Mouse (Mus musculus): Measurements from ENCODE around the gene Pithd1. TPM values are rescaled to one million over a fixed set of nuclear protein-coding genes. Genes with fewer than 3 reads are reported as not detected.

Pithd1 gene
- total RNA-seq (2021) = 10 to 100 TPM; 82.7 to 91.9 TPM

GRCm38 (mm10) chr4:135986943-135987710 is at the start of gene Pithd1:
Gene Pithd1, minus strand, starts transcription at chr4:135987264.
- intact Hi-C loops (cut with DNase I) = loop anchor here (5.0 kb wide), 1 partner anchor 35 kb away; the partner anchor contains the start of gene Eloa
- peak; percentile 92 to 94 for DNase-seq (ENCODE audit: low spot score in 2 of 2)

- DNase-seq (ENCODE audit: low spot score in 2 of 2) = no peak
- intact Hi-C loops (cut with DNase I) = no loop called here
These were observed 48.0 kb upstream of the Pithd1 start for GRCm38 (mm10) chr4:136035078-136035477.

GRCm38 (mm10) chr4:136033231-136033630 is 46.2 kb upstream of the Pithd1 start:
- intact Hi-C loops (cut with DNase I) = no loop called here
- DNase-seq (ENCODE audit: low spot score in 2 of 2) = no peak

GRCm38 (mm10) chr4:136030968-136031909 is 44.2 kb upstream of the Pithd1 start:
- no peak for DNase-seq (ENCODE audit: low spot score in 2 of 2)
- intact Hi-C loops (cut with DNase I) = no loop called here

GRCm38 (mm10) chr4:136028689-136029088 is 41.6 kb upstream of the Pithd1 start:
- intact Hi-C loops (cut with DNase I) = no loop called here

GRCm38 (mm10) chr4:136028132-136028564 is 41.1 kb upstream of the Pithd1 start:
- intact Hi-C loops (cut with DNase I) = no loop called here
- no peak for DNase-seq (ENCODE audit: low spot score in 2 of 2)

More at GRCm38 (mm10) chr4:136028689-136029088, 41.6 kb upstream of the Pithd1 start:
- DNase-seq (ENCODE audit: low spot score in 2 of 2) = no peak

- intact Hi-C loops (cut with DNase I) = no loop called here
These were observed 40.5 kb upstream of the Pithd1 start for GRCm38 (mm10) chr4:136027416-136028131.

GRCm38 (mm10) chr4:136025350-136025749 is 38.3 kb upstream of the Pithd1 start:
- intact Hi-C loops (cut with DNase I) = no loop called here
- DNase-seq (ENCODE audit: low spot score in 2 of 2) = no peak

More at GRCm38 (mm10) chr4:136027416-136028131, 40.5 kb upstream of the Pithd1 start:
- DNase-seq (ENCODE audit: low spot score in 2 of 2) = no peak

GRCm38 (mm10) chr4:136022924-136023323 is 35.9 kb upstream of the Pithd1 start:
- intact Hi-C loops (cut with DNase I) = loop anchor here (5.0 kb wide), 1 partner anchor 36 kb away; the partner anchor contains the start of gene Pithd1
- DNase-seq (ENCODE audit: low spot score in 2 of 2) = no peak

GRCm38 (mm10) chr4:136021549-136022047 is 34.5 kb upstream of the Pithd1 start, which contains the start of gene Eloa:
Gene Eloa, minus strand, starts transcription at chr4:136021763.
- DNase-seq (ENCODE audit: low spot score in 2 of 2) = peak; percentile 97 to 98
- intact Hi-C loops (cut with DNase I) = loop anchor here (5.0 kb wide), 1 partner anchor 34 kb away; the partner anchor contains the start of gene Pithd1

- peak in 1 of 2 experiments; percentile 7 for DNase-seq (ENCODE audit: low spot score in 2 of 2)
These were observed 33.9 kb upstream of the Pithd1 start for GRCm38 (mm10) chr4:136020743-136021548.

GRCm38 (mm10) chr4:136016059-136016602 is 29.1 kb upstream of the Pithd1 start:
- no peak for DNase-seq (ENCODE audit: low spot score in 2 of 2)
- intact Hi-C loops (cut with DNase I) = no loop called here

More at GRCm38 (mm10) chr4:136020743-136021548, 33.9 kb upstream of the Pithd1 start:
- intact Hi-C loops (cut with DNase I) = loop anchor here (5.0 kb wide), 1 partner anchor 34 kb away; the partner anchor contains the start of gene Pithd1

GRCm38 (mm10) chr4:136010586-136010985 is 23.5 kb upstream of the Pithd1 start:
- intact Hi-C loops (cut with DNase I) = no loop called here
- DNase-seq (ENCODE audit: low spot score in 2 of 2) = no peak

- DNase-seq (ENCODE audit: low spot score in 2 of 2) = no peak
- intact Hi-C loops (cut with DNase I) = no loop called here
These were observed 21.9 kb upstream of the Pithd1 start for GRCm38 (mm10) chr4:136008782-136009447.

- no peak for DNase-seq (ENCODE audit: low spot score in 2 of 2)
- intact Hi-C loops (cut with DNase I) = no loop called here
These were observed 19.8 kb upstream of the Pithd1 start for GRCm38 (mm10) chr4:136006821-136007220.

- DNase-seq (ENCODE audit: low spot score in 2 of 2) = no peak
These were observed 17.9 kb upstream of the Pithd1 start for GRCm38 (mm10) chr4:136004921-136005320.

GRCm38 (mm10) chr4:136004107-136004675 is 17.1 kb upstream of the Pithd1 start:
- DNase-seq (ENCODE audit: low spot score in 2 of 2) = no peak
- intact Hi-C loops (cut with DNase I) = no loop called here

More at GRCm38 (mm10) chr4:136004921-136005320, 17.9 kb upstream of the Pithd1 start:
- intact Hi-C loops (cut with DNase I) = no loop called here

All from left cerebral cortex, postnatal 36 days (tissue).